Mouse (Mus musculus): ENCODE measurements around the gene Vmn1r39. TPM values are rescaled to one million over a fixed set of nuclear protein-coding genes. Genes with fewer than 3 reads are reported as not detected.
"Not testable (repeated sequence)": the region's sequence is repeated elsewhere in the genome, so short reads cannot be mapped to it uniquely, and the experiment has no call there.

The Vmn1r39 gene
- polyA plus RNA-seq, 1 experiment, result not detected

DNA sequence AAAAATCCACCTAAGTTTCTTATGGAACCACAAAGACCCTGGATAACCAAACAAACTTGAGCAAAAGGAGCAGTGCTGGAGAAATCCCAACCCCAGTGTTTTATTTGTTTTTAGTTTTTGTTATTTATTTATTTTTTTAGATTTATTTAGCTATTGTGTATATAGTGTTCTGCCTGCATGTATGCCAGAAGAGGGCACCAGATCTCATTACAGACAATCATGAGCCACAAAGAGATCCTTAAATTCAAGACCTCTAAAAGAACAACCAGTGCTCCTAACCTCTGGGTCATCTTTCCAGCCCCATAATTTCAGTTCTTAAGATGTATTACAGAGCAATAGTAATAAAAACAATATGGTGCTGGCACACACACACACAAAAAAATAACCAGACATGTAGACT lies 26.5 kb upstream of the Vmn1r39 start:
- H3K4me1 ChIP-seq (ENCODE audit: control insufficient read depth, insufficient read depth, low read length), result no peaks in the 10 kb centered on the region
- no peak overlapping the region for H3K9ac ChIP-seq (ENCODE audit: low read depth, poor library complexity, severe bottlenecking)
- no peak overlapping the region for H3K27ac ChIP-seq (ENCODE audit: insufficient read depth, low read length)
- H3K4me3 ChIP-seq (ENCODE audit: low read depth, low read length), result no peak overlapping the region
- no peaks in the 10 kb centered on the region for H3K9me3 ChIP-seq (replicated peaks; ENCODE audit: control insufficient read depth, insufficient read depth, low read length, poor library complexity, severe bottlenecking)
- no peaks in the 10 kb centered on the region for H3K36me3 ChIP-seq (ENCODE audit: control insufficient read depth, insufficient read depth, low read length, poor library complexity, severe bottlenecking)
- H3K27me3 ChIP-seq (ENCODE audit: control insufficient read depth, insufficient read depth, low read length, poor library complexity, severe bottlenecking), result no peaks in the 10 kb centered on the region
- no peak for TF ChIP-seq POLR2A (IDR thresholded peaks at IDR 0.05; ENCODE audit: insufficient read depth, low read length)
- TF ChIP-seq EP300 (IDR thresholded peaks at IDR 0.05; ENCODE audit: insufficient read depth, low read depth, low read length), result no peak
- TF ChIP-seq CTCF (IDR thresholded peaks at IDR 0.05; ENCODE audit: low read depth, low read length), result no peak

DNA sequence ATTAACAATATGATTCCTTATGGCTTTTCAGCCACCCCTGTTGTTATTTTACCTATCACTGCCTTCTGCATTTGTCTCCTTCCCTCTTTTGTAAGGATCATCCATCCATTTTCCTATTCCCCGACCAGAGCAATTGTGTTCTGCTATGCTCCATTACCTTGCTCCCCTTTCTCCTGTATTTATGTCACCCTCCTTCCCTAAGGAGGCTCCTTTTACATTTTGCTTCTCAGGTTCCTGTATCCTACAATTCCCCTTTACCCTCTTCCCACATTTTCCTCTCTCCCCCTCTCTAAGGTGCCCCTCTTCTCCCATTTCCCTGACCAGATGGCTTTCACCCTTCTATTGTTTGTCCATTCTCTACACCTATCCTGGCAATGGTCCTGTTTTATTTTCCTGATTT lies 4.1 kb downstream of the Vmn1r39 start:
- Histone ChIP-seq H3K4me3 (ENCODE audit: low read depth, low read length) (no peak overlapping the region), H3K9ac (ENCODE audit: low read depth, poor library complexity, severe bottlenecking) (no peak overlapping the region), H3K9me3 (replicated peaks; ENCODE audit: control insufficient read depth, insufficient read depth, low read length, poor library complexity, severe bottlenecking) (no peaks in the 10 kb centered on the region), H3K27me3 (ENCODE audit: control insufficient read depth, insufficient read depth, low read length, poor library complexity, severe bottlenecking) (no peaks in the 10 kb centered on the region), H3K36me3 (ENCODE audit: control insufficient read depth, insufficient read depth, low read length, poor library complexity, severe bottlenecking) (no peaks in the 10 kb centered on the region), H3K4me1 (ENCODE audit: control insufficient read depth, insufficient read depth, low read length) (no peaks in the 10 kb centered on the region), H3K27ac (ENCODE audit: insufficient read depth, low read length) (no peak overlapping the region)
- TF ChIP-seq CTCF (IDR thresholded peaks at IDR 0.05; ENCODE audit: low read depth, low read length) (no peak), EP300 (IDR thresholded peaks at IDR 0.05; ENCODE audit: insufficient read depth, low read depth, low read length) (no peak), POLR2A (IDR thresholded peaks at IDR 0.05; ENCODE audit: insufficient read depth, low read length) (no peak)

DNA sequence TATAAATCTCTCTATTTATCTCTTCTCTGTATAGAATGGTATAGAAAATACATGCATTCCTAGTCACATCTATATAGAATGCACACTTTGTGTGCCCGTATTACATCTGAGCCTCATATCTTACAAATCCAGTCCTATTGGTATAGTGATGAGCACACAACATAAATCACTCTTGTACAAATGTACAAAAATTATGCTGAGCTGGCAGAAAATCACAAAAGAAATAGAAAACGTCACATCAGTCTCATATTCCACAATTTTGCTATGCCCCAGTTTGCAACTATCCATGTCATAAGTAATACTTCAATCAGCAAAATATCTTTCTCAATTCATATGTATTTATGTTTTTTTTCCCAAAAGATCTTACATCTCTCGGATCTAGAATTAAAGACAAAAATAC lies 4.7 kb downstream of the Vmn1r39 start:
- Histone ChIP-seq H3K27ac (ENCODE audit: insufficient read depth, low read length) (no peak overlapping the region), H3K9ac (ENCODE audit: low read depth, poor library complexity, severe bottlenecking) (no peak overlapping the region), H3K27me3 (ENCODE audit: control insufficient read depth, insufficient read depth, low read length, poor library complexity, severe bottlenecking) (no peaks in the 10 kb centered on the region), H3K4me1 (ENCODE audit: control insufficient read depth, insufficient read depth, low read length) (no peaks in the 10 kb centered on the region), H3K9me3 (replicated peaks; ENCODE audit: control insufficient read depth, insufficient read depth, low read length, poor library complexity, severe bottlenecking) (no peaks in the 10 kb centered on the region), H3K4me3 (ENCODE audit: low read depth, low read length) (no peak overlapping the region), H3K36me3 (ENCODE audit: control insufficient read depth, insufficient read depth, low read length, poor library complexity, severe bottlenecking) (no peaks in the 10 kb centered on the region)
- TF ChIP-seq CTCF (IDR thresholded peaks at IDR 0.05; ENCODE audit: low read depth, low read length) (no peak), POLR2A (IDR thresholded peaks at IDR 0.05; ENCODE audit: insufficient read depth, low read length) (no peak), EP300 (IDR thresholded peaks at IDR 0.05; ENCODE audit: insufficient read depth, low read depth, low read length) (no peak)

DNA sequence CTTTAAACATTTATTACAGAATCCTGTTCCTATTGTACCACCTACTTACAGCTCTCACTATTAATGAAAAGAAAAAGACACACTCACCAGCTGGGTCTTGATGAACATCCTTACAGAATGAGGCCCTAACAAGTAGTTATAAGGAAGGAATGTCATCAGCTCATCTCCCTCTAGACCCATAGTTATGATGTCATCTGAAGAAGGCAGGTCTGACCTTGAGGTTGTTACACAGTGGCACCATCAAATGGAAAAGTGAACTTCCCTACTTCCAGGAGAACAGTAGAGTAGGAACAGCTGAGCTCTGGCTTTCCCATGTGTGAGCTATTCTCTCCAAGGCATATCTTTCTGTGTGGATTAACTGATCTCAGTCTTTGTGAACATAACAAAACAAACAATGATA lies 27.9 kb downstream of the Vmn1r39 start, which contains the start of gene Vmn1r38:
Vmn1r38 (minus strand) TSS at position 101 of the 400 bp plus-strand sequence.
- not testable (repeated sequence) for H3K36me3 ChIP-seq (ENCODE audit: control insufficient read depth, insufficient read depth, low read length, poor library complexity, severe bottlenecking); H3K9ac ChIP-seq (ENCODE audit: low read depth, poor library complexity, severe bottlenecking); H3K27me3 ChIP-seq (ENCODE audit: control insufficient read depth, insufficient read depth, low read length, poor library complexity, severe bottlenecking); H3K9me3 ChIP-seq (replicated peaks; ENCODE audit: control insufficient read depth, insufficient read depth, low read length, poor library complexity, severe bottlenecking); H3K4me3 ChIP-seq (ENCODE audit: low read depth, low read length); H3K27ac ChIP-seq (ENCODE audit: insufficient read depth, low read length); H3K4me1 ChIP-seq (ENCODE audit: control insufficient read depth, insufficient read depth, low read length)

Other genes with a start within 250 kb of the Vmn1r39 start
- not detected in 2 replicates for gene Vmn1r33, start 192.3 kb downstream of the Vmn1r39 start, polyA plus RNA-seq (2011; ENCODE audit: insufficient read depth, insufficient read length, low read depth, missing spikeins)
- not detected in 2 replicates for gene Vmn1r34, start 166.7 kb downstream of the Vmn1r39 start, polyA plus RNA-seq (2011; ENCODE audit: insufficient read depth, insufficient read length, low read depth, missing spikeins)
- gene Vmn1r35, start 124.7 kb downstream of the Vmn1r39 start, polyA plus RNA-seq (2011; ENCODE audit: insufficient read depth, insufficient read length, low read depth, missing spikeins), result not detected in 2 replicates
- gene Vmn1r36, start 91.4 kb downstream of the Vmn1r39 start, polyA plus RNA-seq (2011; ENCODE audit: insufficient read depth, insufficient read length, low read depth, missing spikeins), result not detected in 2 replicates
- gene Vmn1r37, start 81.2 kb downstream of the Vmn1r39 start, polyA plus RNA-seq (2011; ENCODE audit: insufficient read depth, insufficient read length, low read depth, missing spikeins), result not detected in 2 replicates
- gene Vmn1r38, start 28.0 kb downstream of the Vmn1r39 start, polyA plus RNA-seq (2011; ENCODE audit: insufficient read depth, insufficient read length, low read depth, missing spikeins), result not detected in 2 replicates
- gene Gng12, start 85.8 kb upstream of the Vmn1r39 start, polyA plus RNA-seq (2011; ENCODE audit: insufficient read depth, insufficient read length, low read depth, missing spikeins), result 53.0 and 54.0 TPM in 2 replicates
- 89.5 and 90.3 TPM in 2 replicates for gene Gadd45a, start 226.8 kb upstream of the Vmn1r39 start, polyA plus RNA-seq (2011; ENCODE audit: insufficient read depth, insufficient read length, low read depth, missing spikeins)

All from ES-Bruce4 (cell line).